Mouse (Mus musculus) urinary bladder, postnatal 25 days (tissue): ENCODE measurements around the gene Cacna1d.

Experiments used
- DNase-seq: peaks from one replicate; pipeline ENCODE4 v3.0.0; 2022; ENCODE audit warnings: low spot score

Gene Cacna1d

DNA sequence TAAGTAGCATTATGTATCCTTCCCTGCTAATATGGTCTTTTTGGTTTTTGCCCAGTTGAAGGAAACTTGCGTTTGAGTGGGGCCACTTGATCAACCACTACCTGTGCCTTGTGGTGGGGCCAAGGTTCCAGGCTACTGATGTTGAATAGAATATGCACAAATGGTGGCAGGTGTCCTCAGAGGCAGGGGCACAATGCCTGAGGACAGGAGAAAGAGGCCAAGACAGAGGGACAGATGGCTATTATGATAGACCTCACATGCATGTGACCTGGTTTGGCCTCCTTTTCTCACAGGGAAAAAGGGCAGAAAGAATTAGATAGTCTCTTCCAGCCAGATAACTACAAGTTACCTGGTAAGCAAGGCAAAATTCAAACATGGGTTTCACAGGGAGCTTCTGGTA, 286.7 kb downstream of the Cacna1d start:
- no peak for DNase-seq

DNA sequence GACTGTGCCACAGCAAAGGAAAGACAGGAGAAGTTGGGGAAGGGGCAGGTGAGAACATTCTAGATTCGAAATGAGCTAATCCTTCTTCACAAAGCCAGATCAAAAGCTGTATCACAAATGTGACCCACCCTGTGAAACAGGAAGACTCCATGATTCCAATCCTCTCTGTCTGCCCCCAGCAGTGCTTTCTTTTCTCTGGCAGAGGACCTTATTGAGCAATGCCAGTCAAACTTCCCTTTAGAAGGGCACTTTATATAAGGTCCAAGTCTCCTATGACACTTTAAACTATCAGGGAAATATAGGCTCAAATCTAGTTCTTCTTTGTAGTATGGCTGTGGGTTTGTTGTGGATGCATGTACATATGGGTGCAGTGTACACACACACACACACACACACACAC, 290.9 kb downstream of the Cacna1d start:
- no peak for DNase-seq

DNA sequence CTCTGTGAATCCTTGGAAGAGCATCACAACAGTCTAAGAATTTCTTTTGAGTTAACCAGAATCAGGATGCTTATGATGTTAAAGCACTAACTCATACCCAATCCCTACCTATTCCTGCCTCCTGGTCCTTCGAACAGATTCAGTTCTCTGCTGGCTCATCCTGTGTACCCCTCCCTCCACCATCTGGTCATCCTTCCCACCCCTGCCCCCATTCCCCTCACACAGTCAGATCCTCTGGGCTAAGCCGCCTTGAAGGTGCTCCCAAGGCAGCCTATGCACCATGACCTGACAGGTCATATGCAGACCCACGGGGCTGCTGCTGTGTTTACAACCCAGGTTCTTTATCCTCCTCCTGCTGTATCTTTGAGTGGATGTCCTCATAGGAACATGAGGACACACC, 292.4 kb downstream of the Cacna1d start:
- no peak for DNase-seq

GRCm38 (mm10) chr14:30198116-30198515, 293.1 kb downstream of the Cacna1d start:
- DNase-seq = no peak

- no peak for DNase-seq
Observed at GRCm38 (mm10) chr14:30196959-30197358, 294.3 kb downstream of the Cacna1d start.

DNA sequence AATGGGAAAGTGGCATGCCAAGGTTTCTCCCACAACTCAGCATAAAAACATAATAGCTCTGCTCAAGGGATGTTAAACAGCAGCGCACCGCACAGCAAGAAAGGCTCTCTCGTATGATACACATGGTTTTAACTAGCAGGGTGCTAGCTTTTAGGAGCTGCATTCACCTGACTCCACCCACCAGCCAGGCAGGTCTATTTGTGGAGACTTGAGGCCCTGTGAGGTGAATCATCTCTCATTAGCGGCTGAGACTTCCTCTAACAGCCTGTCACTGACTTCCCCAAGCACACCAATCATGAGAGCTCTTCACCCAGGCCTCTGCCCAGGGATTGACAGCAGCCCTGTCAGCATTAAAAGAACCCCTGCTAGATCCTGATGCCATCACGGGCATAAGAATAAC, 295.0 kb downstream of the Cacna1d start:
- DNase-seq = no peak

- no peak for DNase-seq
Observed at GRCm38 (mm10) chr14:30190308-30190971, 300.8 kb downstream of the Cacna1d start.

DNA sequence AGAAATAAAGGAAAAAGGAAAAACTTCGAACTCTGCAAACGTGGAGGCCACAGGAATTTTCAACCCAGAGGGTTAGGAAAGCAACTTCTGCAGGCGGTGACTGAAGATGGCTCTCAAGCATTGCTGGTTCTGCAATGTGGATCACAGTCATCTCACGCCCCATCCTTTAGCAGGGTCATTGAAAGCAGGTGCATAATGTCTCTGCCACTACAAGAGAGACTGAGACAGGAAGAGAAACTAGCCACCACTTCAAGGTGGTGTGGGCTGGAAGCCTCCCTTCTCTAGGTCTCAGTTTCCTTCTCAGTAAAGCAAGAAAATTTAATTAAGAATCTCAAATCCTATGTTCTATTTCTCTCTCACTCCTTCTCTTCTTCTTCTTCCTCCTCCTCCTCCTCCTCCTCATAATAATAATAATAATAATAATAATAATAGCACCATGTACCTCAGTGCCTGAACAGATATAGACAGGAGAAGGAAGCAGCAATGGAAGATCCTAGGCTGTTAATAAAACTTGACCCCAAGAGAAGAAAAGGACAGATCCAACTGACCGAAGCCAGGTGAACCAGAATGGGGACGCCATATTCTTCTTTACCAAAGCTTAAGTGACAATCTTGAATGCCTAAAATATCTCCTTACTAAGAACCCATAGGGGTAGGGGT, 305.5 kb downstream of the Cacna1d start:
- no peak for DNase-seq

DNA sequence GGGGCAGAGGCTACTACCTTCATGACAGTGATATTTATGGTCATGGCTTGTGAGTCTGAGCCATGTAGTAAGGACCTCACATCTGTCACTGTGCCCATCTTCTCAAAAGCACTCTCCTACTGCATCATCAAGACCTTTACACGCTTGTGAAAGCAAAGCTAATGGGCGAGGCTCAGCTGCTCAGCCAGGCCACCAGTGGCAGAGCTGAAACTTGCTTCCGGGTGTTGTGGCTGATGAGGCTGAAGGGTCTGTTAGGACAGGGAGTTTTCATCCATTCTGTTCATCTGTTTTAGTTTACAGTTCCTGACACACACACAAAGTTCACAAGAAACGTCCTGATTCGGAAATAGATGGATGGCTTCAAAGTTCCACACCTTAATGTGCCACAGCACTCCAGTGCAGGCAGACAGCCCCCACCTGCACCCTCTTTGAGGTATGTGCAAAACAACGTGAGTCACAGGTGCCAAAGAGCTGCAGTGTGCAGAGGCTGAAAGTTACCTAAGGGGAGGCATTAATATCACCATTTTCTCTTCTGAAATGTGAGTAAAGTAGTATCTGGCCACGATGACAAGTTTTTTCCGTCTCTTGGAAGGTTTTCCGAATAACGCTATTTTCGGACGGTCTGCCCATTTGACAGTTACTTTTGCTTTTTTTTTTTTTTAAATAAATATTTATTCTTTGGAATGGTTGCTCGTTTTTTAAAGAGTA, 306.7 kb downstream of the Cacna1d start:
- no peak for DNase-seq

- no peak for DNase-seq
Observed at GRCm38 (mm10) chr14:30184013-30184412, 307.2 kb downstream of the Cacna1d start.

- DNase-seq = no peak
Observed at GRCm38 (mm10) chr14:30182624-30183524, 308.4 kb downstream of the Cacna1d start.

GRCm38 (mm10) chr14:30178306-30178705, 312.9 kb downstream of the Cacna1d start:
- no peak for DNase-seq

GRCm38 (mm10) chr14:30177850-30178249, 313.4 kb downstream of the Cacna1d start:
- peak; percentile 14 for DNase-seq

GRCm38 (mm10) chr14:30175362-30175761, 315.9 kb downstream of the Cacna1d start:
- DNase-seq = no peak

DNA sequence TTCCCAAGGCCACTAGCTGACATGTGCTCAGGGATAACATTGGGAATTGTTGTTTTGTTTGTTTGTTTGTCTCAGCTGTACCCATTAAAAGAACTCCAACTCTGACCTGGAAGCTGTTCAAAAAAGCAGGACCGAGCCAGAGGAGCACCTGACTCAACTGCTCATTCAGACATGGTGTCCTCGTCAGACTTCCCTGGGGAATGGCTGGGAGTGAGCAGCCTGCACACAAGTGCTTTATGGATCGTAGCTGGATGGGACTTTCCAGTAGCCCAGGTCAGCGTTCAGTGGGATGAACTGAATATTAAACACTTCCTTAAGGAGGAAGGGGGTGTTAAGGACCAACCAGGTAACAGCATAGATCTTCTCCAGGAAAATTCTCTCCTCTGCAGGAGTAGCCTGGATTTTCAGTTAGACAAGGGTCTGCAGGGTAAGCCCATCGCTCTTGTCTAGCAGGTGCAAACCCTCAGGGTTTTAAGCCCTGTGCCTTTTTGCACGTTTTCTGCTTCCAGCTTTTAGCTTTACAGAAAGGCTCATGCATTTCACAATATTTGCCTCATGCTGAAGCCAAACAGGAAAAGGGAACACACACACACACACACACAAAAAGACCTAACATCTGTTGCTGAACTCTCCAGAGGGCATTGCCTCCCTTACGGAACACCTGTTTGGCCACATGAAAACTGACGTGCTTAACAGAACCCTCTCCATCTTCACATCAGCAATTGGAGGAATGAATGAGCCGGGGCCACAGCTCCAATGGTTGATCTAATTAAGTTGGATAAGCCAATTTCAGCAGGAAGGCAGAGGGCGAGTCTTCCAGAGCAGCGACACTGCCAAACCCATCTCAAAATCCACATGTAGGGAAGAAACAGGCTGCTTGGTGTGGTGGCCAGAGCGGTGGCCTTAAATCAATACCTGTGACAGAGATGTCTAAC, 318.2 kb downstream of the Cacna1d start:
- no peak for DNase-seq

DNA sequence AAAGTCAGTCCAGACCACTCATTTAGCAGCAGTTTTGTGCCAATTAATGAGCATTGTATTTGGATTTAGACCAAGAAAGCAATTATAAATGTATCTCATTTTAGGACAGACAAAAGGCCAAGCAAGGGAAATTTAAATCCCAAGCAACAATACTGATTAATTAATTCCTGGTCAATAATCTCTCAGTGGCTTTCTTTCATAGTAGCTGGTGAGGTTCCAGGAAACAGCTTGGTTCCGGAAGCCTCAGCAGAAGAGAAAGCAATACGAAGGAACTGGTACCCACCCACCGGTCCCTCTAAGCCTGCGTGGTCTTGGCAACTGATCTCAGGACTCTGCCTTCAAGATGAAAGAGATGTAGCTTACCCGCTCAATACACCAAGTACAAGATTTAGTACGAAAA, 319.7 kb downstream of the Cacna1d start:
- DNase-seq = no peak

DNA sequence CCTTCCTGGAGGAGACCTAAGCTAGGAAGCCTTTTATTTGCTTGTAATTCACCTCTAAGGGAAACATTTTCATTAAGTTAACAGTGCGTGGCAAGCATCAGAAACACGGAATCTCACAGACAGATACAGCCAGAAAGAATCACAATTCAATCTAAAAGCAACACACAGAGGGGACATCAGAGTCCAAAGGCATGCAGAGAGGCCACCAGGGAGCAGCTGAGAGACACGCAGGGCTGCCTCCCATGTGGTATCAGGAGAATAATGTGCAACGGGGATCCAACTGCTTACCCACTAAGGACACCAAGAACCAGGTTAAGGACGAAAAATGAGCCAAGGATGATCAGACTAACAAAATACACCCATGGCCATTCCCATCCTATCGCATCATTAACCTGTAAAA, 320.2 kb downstream of the Cacna1d start:
- no peak for DNase-seq

DNA sequence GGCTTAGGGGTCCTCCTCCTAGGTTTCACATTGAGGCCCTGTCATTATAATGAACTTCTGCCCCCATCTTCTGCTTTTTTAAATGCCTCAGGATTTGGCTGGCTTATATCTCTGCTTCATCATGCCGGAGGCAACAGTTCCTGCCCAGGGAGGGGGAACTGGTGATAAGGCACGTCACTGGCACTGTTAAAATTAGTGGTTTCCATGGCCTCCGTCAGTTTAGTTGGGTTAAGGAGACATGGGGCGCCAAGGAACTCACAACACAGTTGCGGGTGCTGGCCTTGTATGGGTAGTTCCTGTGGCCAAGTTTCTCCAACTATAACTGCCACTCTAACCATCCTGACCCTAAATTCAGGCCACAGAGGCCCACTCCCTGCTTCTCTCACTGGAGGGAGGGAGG, 321.8 kb downstream of the Cacna1d start:
- no peak for DNase-seq

DNA sequence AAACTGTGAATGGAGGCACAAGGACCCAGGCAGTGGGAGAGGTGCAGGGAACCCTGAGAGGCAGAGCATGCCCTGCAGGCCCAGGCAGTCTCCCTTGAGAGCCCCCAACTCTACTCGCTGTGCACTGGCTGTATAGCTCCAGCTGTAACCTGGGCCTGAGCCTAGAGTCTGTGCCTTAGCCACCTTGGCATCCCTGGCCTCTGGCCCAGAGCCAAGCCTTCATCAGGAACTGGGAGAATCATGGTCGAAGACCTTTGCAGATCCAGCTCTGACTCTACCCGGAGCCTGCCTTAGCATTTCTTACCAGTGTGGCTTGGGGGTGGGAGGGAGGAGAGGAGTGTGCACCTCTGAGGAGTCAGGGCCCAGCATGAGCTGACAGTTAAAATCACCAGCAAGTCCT, 322.4 kb downstream of the Cacna1d start:
- no peak for DNase-seq

GRCm38 (mm10) chr14:30168387-30168786, 322.9 kb downstream of the Cacna1d start:
- DNase-seq = no peak

DNA sequence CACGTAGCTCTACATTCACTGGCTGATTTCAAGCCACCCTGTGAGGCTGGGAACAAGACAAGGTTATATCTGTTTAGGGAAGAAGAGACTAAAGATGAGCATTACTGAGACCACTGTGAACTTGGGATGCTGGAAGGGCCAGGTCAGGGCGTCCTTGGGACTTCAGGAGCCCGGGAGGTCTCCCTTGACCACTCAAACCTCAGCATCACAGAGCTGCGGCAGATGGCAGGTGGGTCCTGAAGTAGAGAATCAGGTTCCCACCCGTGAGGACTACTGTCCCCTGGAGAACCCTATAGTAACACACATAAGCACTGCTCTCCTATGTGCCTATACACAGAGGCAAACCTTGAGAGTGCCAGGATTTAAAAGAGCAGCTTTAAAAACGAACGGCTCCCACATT, 323.6 kb downstream of the Cacna1d start:
- DNase-seq = no peak
